Mouse (Mus musculus): ENCODE results near the gene Vmn2r30. TPM values are rescaled to one million over a fixed set of nuclear protein-coding genes. Genes with fewer than 3 reads are reported as not detected.
"Not testable (repeated sequence)": the region's sequence is repeated elsewhere in the genome, so short reads cannot be mapped to it uniquely, and the experiment has no call there.

The Vmn2r30 gene
- 0.02 TPM in 1 of 2 replicates, not detected in the other for polyA plus RNA-seq (2012; rRNA removed)

DNA sequence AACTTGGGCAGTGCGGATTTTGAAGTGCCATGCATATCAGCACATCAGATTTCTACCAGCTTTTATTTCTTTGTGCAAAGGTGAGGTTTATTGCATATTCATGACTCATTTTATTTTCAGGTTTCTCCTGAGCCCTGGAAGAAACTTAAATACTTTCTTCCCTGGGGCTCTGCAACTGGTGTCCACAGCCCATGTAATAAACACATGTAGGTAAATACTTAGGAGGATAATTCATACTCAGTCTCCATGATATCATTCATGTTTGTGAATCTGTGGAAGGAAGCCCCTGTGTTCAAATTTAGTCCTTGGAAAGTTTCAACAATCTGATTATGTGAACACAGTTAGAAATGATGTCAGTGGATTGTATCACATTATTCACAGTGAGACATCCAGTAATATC, at the start of gene Vmn2r30:
Vmn2r30 (minus strand) TSS at position 101 of the 400 bp plus-strand sequence.
- not testable (repeated sequence) for H3K4me3 ChIP-seq (ENCODE audit: insufficient read depth, low read length); H3K27ac ChIP-seq (ENCODE audit: insufficient read depth, low read length); H3K4me1 ChIP-seq (ENCODE audit: control insufficient read depth, insufficient read depth, low read length)

DNA sequence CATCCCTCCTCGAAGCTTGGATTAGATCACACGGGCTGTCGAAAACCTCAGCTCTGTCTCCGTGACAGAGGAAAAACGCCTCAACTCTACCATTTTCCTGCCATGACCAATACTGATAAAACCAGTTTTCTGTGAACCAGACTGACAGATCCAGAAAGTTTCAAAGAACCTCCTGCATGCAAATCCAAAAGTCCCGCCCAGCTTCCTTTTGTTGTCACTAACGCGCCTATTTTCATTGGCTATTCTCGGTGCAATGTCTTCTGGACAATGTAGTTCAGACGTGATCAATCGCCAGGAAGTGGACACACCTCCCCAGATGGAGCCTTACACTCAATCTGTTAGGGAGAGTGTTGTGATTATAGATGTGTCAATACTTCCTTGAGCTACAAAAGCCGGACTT, 37.0 kb upstream of the Vmn2r30 start, which contains the start of gene Gm45783:
Gm45783 (minus strand) TSS at position 143 of the 400 bp plus-strand sequence.
- not testable (repeated sequence) for H3K4me3 ChIP-seq (ENCODE audit: insufficient read depth, low read length); H3K27ac ChIP-seq (ENCODE audit: insufficient read depth, low read length); H3K4me1 ChIP-seq (ENCODE audit: control insufficient read depth, insufficient read depth, low read length)

DNA sequence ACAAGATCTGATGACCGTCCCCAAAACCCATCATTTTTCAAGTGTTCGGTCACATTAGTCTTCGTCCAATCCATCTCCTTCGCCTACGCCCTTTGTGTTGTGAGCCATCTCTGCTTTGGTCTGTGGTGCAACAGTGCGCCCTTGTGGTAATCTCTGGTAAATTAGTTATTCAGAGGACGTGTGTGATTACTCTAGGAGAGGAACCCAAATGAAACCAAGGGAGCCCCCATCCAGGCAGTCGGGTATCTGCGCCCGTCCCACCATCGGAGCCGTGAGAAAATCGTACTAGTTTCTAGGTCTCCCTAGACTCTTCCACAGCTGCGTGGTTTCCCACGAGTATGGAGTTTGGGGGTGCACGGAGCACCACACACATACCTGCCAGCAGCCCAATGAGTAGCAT, 41.8 kb downstream of the Vmn2r30 start:
- TF ChIP-seq POLR2A (IDR thresholded peaks at IDR 0.05; ENCODE audit: extremely low read depth, insufficient read depth, low read length) (no peak), CTCF (IDR thresholded peaks at IDR 0.05; ENCODE audit: extremely low read depth, insufficient read depth, low read length) (peak; percentile 51)
- Histone ChIP-seq H3K27ac (ENCODE audit: insufficient read depth, low read length) (no peak overlapping the region), H3K4me3 (ENCODE audit: insufficient read depth, low read length) (no peak overlapping the region), H3K4me1 (ENCODE audit: control insufficient read depth, insufficient read depth, low read length) (peaks cover 4% of the 10 kb centered on the region)

GRCm38 (mm10) chr7:7281383-7281782, 56.0 kb downstream of the Vmn2r30 start:
- Histone ChIP-seq H3K27ac (ENCODE audit: insufficient read depth, low read length) (no peak overlapping the region), H3K4me1 (ENCODE audit: control insufficient read depth, insufficient read depth, low read length) (no peaks in the 10 kb centered on the region), H3K4me3 (ENCODE audit: insufficient read depth, low read length) (no peak overlapping the region)
- TF ChIP-seq POLR2A (IDR thresholded peaks at IDR 0.05; ENCODE audit: extremely low read depth, insufficient read depth, low read length) (no peak), CTCF (IDR thresholded peaks at IDR 0.05; ENCODE audit: extremely low read depth, insufficient read depth, low read length) (no peak)

DNA sequence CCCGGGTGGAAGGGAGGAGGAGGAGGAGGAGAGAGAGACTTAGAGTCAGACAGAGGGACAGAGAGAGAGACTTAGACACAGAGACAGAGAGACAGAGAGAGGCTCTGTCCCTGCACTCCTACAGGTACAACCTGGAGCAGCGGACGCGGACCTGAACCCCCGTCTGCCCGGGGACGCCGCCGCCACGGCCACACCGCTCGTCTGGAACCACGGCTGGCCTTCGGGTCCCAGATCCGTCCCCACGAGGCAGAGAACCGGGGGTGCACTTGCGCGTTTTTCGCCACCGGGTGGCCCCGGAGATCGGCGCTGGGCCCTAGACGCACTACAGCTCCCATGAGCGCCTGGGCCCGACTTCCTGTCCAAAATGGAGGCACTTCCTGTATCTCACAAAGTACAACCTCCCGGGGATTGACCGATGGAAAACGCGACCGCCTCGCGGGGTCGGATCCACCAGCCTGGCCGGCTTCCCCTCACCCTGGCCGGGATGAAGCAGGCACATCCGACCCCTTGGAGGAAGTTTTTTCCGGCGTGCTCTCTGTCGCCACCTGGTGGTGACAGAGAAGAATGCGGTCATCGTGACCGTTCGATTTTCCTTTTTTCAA, 59.3 kb downstream of the Vmn2r30 start, which contains the start of gene Gm45844:
Gm45844 (minus strand) TSS at position 324 of the 602 bp plus-strand sequence.
- Histone ChIP-seq H3K27ac (ENCODE audit: insufficient read depth, low read length) (peak within 1 kb of the TSS; percentile 60; the same call in 1 of the 2 replicates), H3K4me3 (ENCODE audit: insufficient read depth, low read length) (peak within 1 kb of the TSS; percentile 79)
- TF ChIP-seq CTCF (IDR thresholded peaks at IDR 0.05; ENCODE audit: extremely low read depth, insufficient read depth, low read length): peak; percentile 74
- not testable (repeated sequence) for H3K4me1 ChIP-seq (ENCODE audit: control insufficient read depth, insufficient read depth, low read length)

DNA sequence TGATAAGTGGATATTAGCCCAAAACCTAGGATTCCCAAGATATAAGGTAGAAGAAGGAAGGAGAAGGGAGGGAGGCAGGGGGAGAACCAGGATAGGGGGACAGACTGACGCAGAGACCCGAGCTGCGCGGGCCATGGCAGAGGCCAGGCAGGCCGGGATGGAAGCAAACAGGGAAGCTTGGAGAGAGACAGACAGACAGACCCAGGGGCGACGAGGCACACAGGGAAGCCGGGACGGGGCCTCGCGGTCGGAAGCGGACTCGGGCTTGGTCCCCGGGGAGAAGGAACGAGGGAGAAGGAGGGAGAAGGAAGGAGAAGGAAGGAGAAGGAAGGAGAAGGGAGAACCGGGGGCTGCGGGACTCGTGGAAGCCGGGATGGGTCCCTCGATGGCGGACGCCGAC, 59.9 kb downstream of the Vmn2r30 start:
- Histone ChIP-seq H3K27ac (ENCODE audit: insufficient read depth, low read length) (peak overlapping the region; percentile 60; the same call in 1 of the 2 replicates), H3K4me3 (ENCODE audit: insufficient read depth, low read length) (peak overlapping the region; percentile 79)
- H3K4me1 ChIP-seq (ENCODE audit: control insufficient read depth, insufficient read depth, low read length): not testable (repeated sequence)

Other genes starting within 250 kb of the Vmn2r30 start
- gene Zfp954, start 216.1 kb downstream of the Vmn2r30 start, polyA plus RNA-seq (2012; rRNA removed): 14.3 and 15.6 TPM in 2 replicates
- gene Zfp773, start 200.9 kb downstream of the Vmn2r30 start, polyA plus RNA-seq (2012; rRNA removed): 1.1 and 1.2 TPM in 2 replicates
- 2.7 and 2.8 TPM in 2 replicates for gene Zfp418, start 166.3 kb downstream of the Vmn2r30 start, polyA plus RNA-seq (2012; rRNA removed)
- 16.3 and 17.6 TPM in 2 replicates for gene Zfp772, start 127.6 kb downstream of the Vmn2r30 start, polyA plus RNA-seq (2012; rRNA removed)
- 3.9 and 4.7 TPM in 2 replicates for gene Vmn2r29, start 90.3 kb downstream of the Vmn2r30 start, polyA plus RNA-seq (2012; rRNA removed)
- gene Gm45844, start 59.3 kb downstream of the Vmn2r30 start, polyA plus RNA-seq (2012; rRNA removed): 8.3 and 9.2 TPM in 2 replicates
- 94.9 and 96.7 TPM in 2 replicates for gene Clcn4, start 36.8 kb downstream of the Vmn2r30 start, polyA plus RNA-seq (2012; rRNA removed)
- gene Gm45783, start 37.0 kb upstream of the Vmn2r30 start, polyA plus RNA-seq (2012; rRNA removed): 0.17 TPM in 1 of 2 replicates, not detected in the other
- not detected in 2 replicates for gene Vmn2r31, start 62.1 kb upstream of the Vmn2r30 start, polyA plus RNA-seq (2012; rRNA removed)
- not detected in 2 replicates for gene Vmn2r32, start 142.4 kb upstream of the Vmn2r30 start, polyA plus RNA-seq (2012; rRNA removed)
- gene Vmn2r33, start 229.2 kb upstream of the Vmn2r30 start, polyA plus RNA-seq (2012; rRNA removed): not detected in 2 replicates